Mouse (Mus musculus): ENCODE data around the gene Ggt6. TPM values are rescaled to one million over a fixed set of nuclear protein-coding genes. Genes with fewer than 3 reads are reported as not detected.
"Not testable (repeated sequence)": the region's sequence is repeated elsewhere in the genome, so short reads cannot be mapped to it uniquely, and the experiment has no call there.

Ggt6 gene
- total RNA-seq, 1 experiment, result 0.98 TPM

DNA sequence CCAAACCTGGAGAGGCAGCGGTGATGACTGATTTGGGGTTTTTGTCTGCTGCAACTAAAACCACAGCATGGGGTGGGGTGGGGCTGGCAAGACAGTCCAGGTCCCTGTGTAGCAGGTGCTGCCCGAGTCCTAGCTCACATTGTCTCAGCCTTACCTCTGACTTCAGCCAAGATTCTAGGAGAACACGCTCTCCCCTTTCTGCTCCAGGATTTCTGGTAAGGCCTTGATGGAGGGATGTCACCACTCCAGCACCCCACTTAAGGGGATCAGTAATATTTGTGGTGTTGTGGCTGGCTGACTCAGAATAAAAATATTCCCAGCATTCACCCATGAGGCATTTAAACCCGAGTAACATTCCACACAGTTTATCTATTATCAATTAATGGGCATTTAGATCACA lies 11.6 kb upstream of the Ggt6 start:
- TF ChIP-seq ZC3H11A (IDR thresholded peaks at IDR 0.05; ENCODE audit: borderline replicate concordance, low read depth, low read length), result no peak
- TF ChIP-seq CHD2 (IDR thresholded peaks at IDR 0.05; ENCODE audit: low read depth, low read length), result no peak
- TF ChIP-seq HCFC1 (IDR thresholded peaks at IDR 0.05; ENCODE audit: borderline replicate concordance, insufficient read depth, low read length), result no peak
- TF ChIP-seq ZNF384 (IDR thresholded peaks at IDR 0.05; ENCODE audit: low read depth, low read length), result no peak
- TF ChIP-seq MAFK (IDR thresholded peaks at IDR 0.05; ENCODE audit: insufficient read depth, low read depth, low read length), result no peak
- no peaks in the 10 kb centered on the region for H3K36me3 ChIP-seq (ENCODE audit: control insufficient read depth, insufficient read depth, low read length, poor library complexity, severe bottlenecking)
- DNase-seq (ENCODE audit: low read depth, low spot score), result no peak
- H3K27ac ChIP-seq (ENCODE audit: insufficient read depth, low read depth, low read length, poor library complexity, severe bottlenecking), result no peak overlapping the region
- H3K9ac ChIP-seq (ENCODE audit: insufficient read depth, low read depth, low read length, poor library complexity, severe bottlenecking), result no peak overlapping the region
- H3K4me1 ChIP-seq (ENCODE audit: control insufficient read depth in 2 of 2, insufficient read depth in 2 of 2, low read length in 2 of 2, poor library complexity in 1 of 2), result peaks cover 8 to 16% of the 10 kb centered on the region in 2 experiments
- no peak overlapping the region for H3K4me3 ChIP-seq (ENCODE audit: insufficient read depth in 1 of 2, low read depth in 1 of 2, low read length in 2 of 2, poor library complexity in 1 of 2, severe bottlenecking in 1 of 2)
- no peaks in the 10 kb centered on the region for H3K9me3 ChIP-seq (ENCODE audit: control insufficient read depth, insufficient read depth, low read depth, low read length)
- in situ Hi-C loops (cut with MboI; ENCODE audit: low sequenced_read_pairs in 2 of 2, unreplicated experiment in 2 of 2), result no loop called here

DNA sequence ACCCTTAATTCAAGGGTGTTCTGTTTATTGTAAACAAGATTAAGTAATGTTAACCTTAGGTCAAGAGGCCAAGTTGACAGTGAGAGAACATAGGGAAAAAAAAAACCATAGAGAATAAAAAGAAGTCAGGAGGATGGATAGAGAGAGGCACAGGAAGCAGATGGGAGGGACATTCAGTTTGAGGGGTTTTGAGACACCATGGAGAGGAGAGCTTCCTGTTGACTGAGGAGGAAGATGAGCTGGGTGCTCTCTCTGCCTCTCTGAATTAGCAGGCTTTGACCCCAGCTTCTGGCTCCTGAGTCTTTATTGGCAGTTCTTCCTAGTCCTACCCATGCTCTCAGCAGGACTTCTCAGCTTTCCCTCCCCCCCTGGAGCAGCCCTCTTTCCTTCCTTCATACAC lies 10.1 kb upstream of the Ggt6 start:
- H3K27ac ChIP-seq (ENCODE audit: insufficient read depth, low read depth, low read length, poor library complexity, severe bottlenecking), result no peak overlapping the region
- in situ Hi-C loops (cut with MboI; ENCODE audit: low sequenced_read_pairs in 2 of 2, unreplicated experiment in 2 of 2), result loop anchor here (5.0 to 25.0 kb wide), 2 partner anchors 73 to 213 kb away; partner anchors contain the start of genes 4933427D14Rik (in 1 of the 2), Gm43951 (in 1 of the 2), Med31 (in 1 of the 2) and Txndc17 (in 1 of the 2)
- no peaks in the 10 kb centered on the region for H3K36me3 ChIP-seq (ENCODE audit: control insufficient read depth, insufficient read depth, low read length, poor library complexity, severe bottlenecking)
- TF ChIP-seq MAFK (IDR thresholded peaks at IDR 0.05; ENCODE audit: insufficient read depth, low read depth, low read length), result no peak
- no peak for TF ChIP-seq ZC3H11A (IDR thresholded peaks at IDR 0.05; ENCODE audit: borderline replicate concordance, low read depth, low read length)
- no peak for TF ChIP-seq HCFC1 (IDR thresholded peaks at IDR 0.05; ENCODE audit: borderline replicate concordance, insufficient read depth, low read length)
- TF ChIP-seq CHD2 (IDR thresholded peaks at IDR 0.05; ENCODE audit: low read depth, low read length), result no peak
- no peak for TF ChIP-seq ZNF384 (IDR thresholded peaks at IDR 0.05; ENCODE audit: low read depth, low read length)
- no peak for DNase-seq (ENCODE audit: low read depth, low spot score)
- H3K4me3 ChIP-seq (ENCODE audit: insufficient read depth in 1 of 2, low read depth in 1 of 2, low read length in 2 of 2, poor library complexity in 1 of 2, severe bottlenecking in 1 of 2), result no peak overlapping the region
- H3K9me3 ChIP-seq (ENCODE audit: control insufficient read depth, insufficient read depth, low read depth, low read length), result no peaks in the 10 kb centered on the region
- H3K4me1 ChIP-seq (ENCODE audit: control insufficient read depth in 2 of 2, insufficient read depth in 2 of 2, low read length in 2 of 2, poor library complexity in 1 of 2), result peaks cover 4 to 13% of the 10 kb centered on the region in 2 experiments
- H3K9ac ChIP-seq (ENCODE audit: insufficient read depth, low read depth, low read length, poor library complexity, severe bottlenecking), result no peak overlapping the region

DNA sequence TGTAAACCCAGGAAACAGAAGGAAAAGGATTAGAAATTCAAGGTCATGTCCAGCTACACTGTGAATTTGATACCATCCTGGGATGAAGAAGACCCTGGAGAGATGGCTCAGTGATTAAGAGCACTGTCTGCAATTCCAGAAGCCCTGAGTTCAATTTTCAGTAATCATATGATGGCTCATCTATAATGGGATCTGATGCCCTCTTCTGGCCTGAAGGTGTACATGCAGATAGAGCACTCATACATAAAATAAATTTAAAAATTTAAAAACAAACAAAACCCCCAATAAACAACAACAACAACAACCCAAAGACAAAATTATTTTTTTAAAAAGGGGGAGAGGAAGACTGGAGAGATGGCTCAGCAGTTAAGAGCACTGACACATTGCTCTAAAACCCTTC lies 8.4 kb upstream of the Ggt6 start:
- TF ChIP-seq MAFK (IDR thresholded peaks at IDR 0.05; ENCODE audit: insufficient read depth, low read depth, low read length), result no peak
- DNase-seq (ENCODE audit: low read depth, low spot score), result no peak
- no peaks in the 10 kb centered on the region for H3K9me3 ChIP-seq (ENCODE audit: control insufficient read depth, insufficient read depth, low read depth, low read length)
- no peak overlapping the region for H3K4me3 ChIP-seq (ENCODE audit: insufficient read depth in 1 of 2, low read depth in 1 of 2, low read length in 2 of 2, poor library complexity in 1 of 2, severe bottlenecking in 1 of 2)
- no peaks in the 10 kb centered on the region for H3K36me3 ChIP-seq (ENCODE audit: control insufficient read depth, insufficient read depth, low read length, poor library complexity, severe bottlenecking)
- peaks cover 0 to 8% of the 10 kb centered on the region in 2 experiments; a peak in 2 of 4 replicates for H3K4me1 ChIP-seq (ENCODE audit: control insufficient read depth in 2 of 2, insufficient read depth in 2 of 2, low read length in 2 of 2, poor library complexity in 1 of 2)
- H3K27ac ChIP-seq (ENCODE audit: insufficient read depth, low read depth, low read length, poor library complexity, severe bottlenecking), result no peak overlapping the region
- in situ Hi-C loops (cut with MboI; ENCODE audit: low sequenced_read_pairs in 2 of 2, unreplicated experiment in 2 of 2), result loop anchor here (5.0 to 25.0 kb wide), 2 partner anchors 75 to 215 kb away; partner anchors contain the start of genes 4933427D14Rik (in 1 of the 2), Gm43951 (in 1 of the 2), Med31 (in 1 of the 2) and Txndc17 (in 1 of the 2)
- no peak overlapping the region for H3K9ac ChIP-seq (ENCODE audit: insufficient read depth, low read depth, low read length, poor library complexity, severe bottlenecking)

DNA sequence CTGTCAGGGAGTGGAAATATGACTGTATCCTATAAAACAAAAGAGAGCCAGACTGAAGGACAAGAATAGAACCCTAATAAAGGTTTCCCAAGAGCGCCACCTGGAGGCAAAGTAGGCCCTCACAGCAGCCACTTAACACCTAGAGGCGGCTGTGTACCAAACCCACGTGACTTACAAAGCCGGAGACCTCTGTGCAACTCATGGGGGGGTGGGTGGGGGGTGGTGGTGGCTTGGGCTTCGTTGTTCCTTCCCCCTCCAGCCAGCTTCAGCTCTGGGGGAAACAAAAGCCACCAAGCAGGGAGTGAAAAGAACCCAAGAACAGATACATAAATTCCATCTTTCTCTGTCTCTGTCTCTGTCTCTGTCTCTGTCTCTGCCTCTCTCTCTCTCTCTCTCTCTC lies 6.6 kb upstream of the Ggt6 start:
- peak; percentile 93 for DNase-seq (ENCODE audit: low read depth, low spot score)
- Histone ChIP-seq H3K4me3 (ENCODE audit: insufficient read depth in 1 of 2, low read depth in 1 of 2, low read length in 2 of 2, poor library complexity in 1 of 2, severe bottlenecking in 1 of 2) (no peak overlapping the region; a peak in 1 of 4 replicates), H3K27ac (ENCODE audit: insufficient read depth, low read depth, low read length, poor library complexity, severe bottlenecking) (no peak overlapping the region), H3K36me3 (ENCODE audit: control insufficient read depth, insufficient read depth, low read length, poor library complexity, severe bottlenecking) (no peaks in the 10 kb centered on the region), H3K9ac (ENCODE audit: insufficient read depth, low read depth, low read length, poor library complexity, severe bottlenecking) (no peak overlapping the region), H3K9me3 (ENCODE audit: control insufficient read depth, insufficient read depth, low read depth, low read length) (no peaks in the 10 kb centered on the region), H3K4me1 (ENCODE audit: control insufficient read depth in 2 of 2, insufficient read depth in 2 of 2, low read length in 2 of 2, poor library complexity in 1 of 2) (peaks cover 0 to 6% of the 10 kb centered on the region in 2 experiments; a peak in 2 of 4 replicates)
- in situ Hi-C loops (cut with MboI; ENCODE audit: low sequenced_read_pairs in 2 of 2, unreplicated experiment in 2 of 2), result loop anchor here (5.0 to 25.0 kb wide), 2 partner anchors 76 to 216 kb away; partner anchors contain the start of genes 4933427D14Rik (in 1 of the 2), Gm43951 (in 1 of the 2), Med31 (in 1 of the 2) and Txndc17 (in 1 of the 2)
- TF ChIP-seq CHD2 (IDR thresholded peaks at IDR 0.05; ENCODE audit: low read depth, low read length) (no peak), ZC3H11A (IDR thresholded peaks at IDR 0.05; ENCODE audit: borderline replicate concordance, low read depth, low read length) (peak; percentile 52; the same call in 1 of the 2 replicates)

DNA sequence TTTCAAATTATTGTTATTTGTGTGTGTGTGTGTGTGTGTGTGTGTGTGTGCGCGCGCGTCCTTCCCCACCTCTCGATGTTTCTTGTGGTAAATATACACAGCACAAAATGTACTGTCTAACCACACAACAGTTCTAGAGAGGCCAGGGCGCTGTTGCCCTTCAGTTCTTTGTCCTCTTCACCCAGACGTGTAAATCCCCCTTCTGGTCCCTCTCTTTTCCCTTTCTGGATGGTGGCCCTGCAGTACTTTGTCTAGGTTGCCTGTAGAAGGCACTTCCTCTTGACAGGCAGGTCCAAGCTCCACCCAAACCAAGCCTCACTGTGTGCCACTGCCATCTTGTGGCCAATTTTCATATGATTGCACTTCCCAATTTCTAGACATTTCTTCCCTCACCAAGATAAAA lies 6.0 kb upstream of the Ggt6 start:
- Histone ChIP-seq H3K4me3 (ENCODE audit: insufficient read depth in 1 of 2, low read depth in 1 of 2, low read length in 2 of 2, poor library complexity in 1 of 2, severe bottlenecking in 1 of 2) (peak overlapping the region in 1 of 2 experiments; percentile 41; a peak in 1 of 4 replicates), H3K27ac (ENCODE audit: insufficient read depth, low read depth, low read length, poor library complexity, severe bottlenecking) (no peak overlapping the region)
- TF ChIP-seq CHD2 (IDR thresholded peaks at IDR 0.05; ENCODE audit: low read depth, low read length), result no peak
- 0 out of 2 replicates have a peak, but pooled peaks have one; percentile 47 for TF ChIP-seq HCFC1 (IDR thresholded peaks at IDR 0.05; ENCODE audit: borderline replicate concordance, insufficient read depth, low read length)
- peak; percentile 89 for TF ChIP-seq ZC3H11A (IDR thresholded peaks at IDR 0.05; ENCODE audit: borderline replicate concordance, low read depth, low read length)

DNA sequence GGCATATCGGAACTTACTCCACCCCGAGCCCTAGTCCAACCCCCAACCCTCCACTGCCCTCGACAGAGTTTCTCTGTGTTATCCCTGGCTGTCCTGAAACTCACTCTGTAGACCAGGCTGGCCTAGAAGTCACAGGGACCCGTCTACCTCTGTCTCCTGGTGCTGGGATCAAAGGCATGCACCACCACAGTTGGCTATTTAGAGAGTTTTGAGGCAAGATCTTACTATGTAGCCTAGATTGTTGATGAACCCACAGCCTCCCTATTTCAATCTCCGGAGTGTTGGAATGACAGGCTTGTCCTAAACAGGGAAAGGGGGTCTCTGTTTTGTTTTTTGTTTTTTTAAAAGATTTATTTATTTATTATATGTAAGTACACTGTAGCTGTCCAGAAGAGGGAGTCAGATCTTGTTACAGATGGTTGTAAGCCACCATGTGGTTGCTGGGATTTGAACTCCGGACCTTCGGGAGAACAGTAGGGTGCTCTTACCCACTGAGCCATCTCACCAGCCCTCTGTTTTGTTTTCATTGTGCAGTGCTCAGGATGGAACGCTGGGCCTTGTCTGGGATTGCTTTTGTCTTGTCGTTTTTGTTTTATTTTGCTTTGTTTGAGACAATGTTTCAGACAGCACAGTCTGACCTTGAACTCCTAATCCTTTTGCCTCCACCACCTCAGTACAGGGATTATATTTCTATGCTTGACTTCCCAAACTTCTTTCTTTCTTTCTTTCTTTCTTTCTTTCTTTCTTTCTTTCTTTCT lies 4.8 kb upstream of the Ggt6 start:
- in situ Hi-C loops (cut with MboI; ENCODE audit: low sequenced_read_pairs in 2 of 2, unreplicated experiment in 2 of 2), result loop anchor here (5.0 to 25.0 kb wide), 3 partner anchors 78 to 218 kb away; partner anchors contain the start of genes Med31 (in 2 of the 2), 4933427D14Rik (in 1 of the 2), Gm43951 (in 1 of the 2) and Txndc17 (in 1 of the 2)
- not testable (repeated sequence) for H3K9me3 ChIP-seq (ENCODE audit: control insufficient read depth, insufficient read depth, low read depth, low read length); H3K4me3 ChIP-seq (ENCODE audit: insufficient read depth in 1 of 2, low read depth in 1 of 2, low read length in 2 of 2, poor library complexity in 1 of 2, severe bottlenecking in 1 of 2); H3K9ac ChIP-seq (ENCODE audit: insufficient read depth, low read depth, low read length, poor library complexity, severe bottlenecking); H3K27ac ChIP-seq (ENCODE audit: insufficient read depth, low read depth, low read length, poor library complexity, severe bottlenecking); H3K36me3 ChIP-seq (ENCODE audit: control insufficient read depth, insufficient read depth, low read length, poor library complexity, severe bottlenecking); DNase-seq (ENCODE audit: low read depth, low spot score); H3K4me1 ChIP-seq (ENCODE audit: control insufficient read depth in 2 of 2, insufficient read depth in 2 of 2, low read length in 2 of 2, poor library complexity in 1 of 2)

More for the DNA sequence above, 6.0 kb upstream of the Ggt6 start:
- peak; percentile 81 for DNase-seq (ENCODE audit: low read depth, low spot score)
- H3K36me3 ChIP-seq (ENCODE audit: control insufficient read depth, insufficient read depth, low read length, poor library complexity, severe bottlenecking), result no peaks in the 10 kb centered on the region
- H3K9ac ChIP-seq (ENCODE audit: insufficient read depth, low read depth, low read length, poor library complexity, severe bottlenecking), result no peak overlapping the region
- in situ Hi-C loops (cut with MboI; ENCODE audit: low sequenced_read_pairs in 2 of 2, unreplicated experiment in 2 of 2), result loop anchor here (5.0 to 25.0 kb wide), 2 partner anchors 77 to 217 kb away; partner anchors contain the start of genes 4933427D14Rik (in 1 of the 2), Gm43951 (in 1 of the 2), Med31 (in 1 of the 2) and Txndc17 (in 1 of the 2)
- peaks cover 0 to 5% of the 10 kb centered on the region in 2 experiments; a peak in 2 of 4 replicates for H3K4me1 ChIP-seq (ENCODE audit: control insufficient read depth in 2 of 2, insufficient read depth in 2 of 2, low read length in 2 of 2, poor library complexity in 1 of 2)
- H3K9me3 ChIP-seq (ENCODE audit: control insufficient read depth, insufficient read depth, low read depth, low read length), result no peaks in the 10 kb centered on the region
